Mouse (Mus musculus) small intestine, adult 2 months (tissue): ENCODE results near the gene Grasp.

Experiments
- CTCF ChIP-seq: fragments of 200-500 bp; IDR thresholded peaks from 2 replicates; pipeline ENCODE4 v1.5.1; 2012; ENCODE audit warnings: low read depth, mild to moderate bottlenecking, control low read depth, inconsistent platforms, low read length, moderate library complexity, mixed read lengths; ENCODE audit not compliant: insufficient replicate concordance, insufficient read length; ENCODE audit errors: extremely low read depth
- POLR2A ChIP-seq: fragments of 200-500 bp; IDR thresholded peaks from 2 replicates; pipeline ENCODE4 v1.6.1; 2012; ENCODE audit warnings: low read depth, mild to moderate bottlenecking, control low read depth, inconsistent platforms, low read length, moderate library complexity

DNA sequence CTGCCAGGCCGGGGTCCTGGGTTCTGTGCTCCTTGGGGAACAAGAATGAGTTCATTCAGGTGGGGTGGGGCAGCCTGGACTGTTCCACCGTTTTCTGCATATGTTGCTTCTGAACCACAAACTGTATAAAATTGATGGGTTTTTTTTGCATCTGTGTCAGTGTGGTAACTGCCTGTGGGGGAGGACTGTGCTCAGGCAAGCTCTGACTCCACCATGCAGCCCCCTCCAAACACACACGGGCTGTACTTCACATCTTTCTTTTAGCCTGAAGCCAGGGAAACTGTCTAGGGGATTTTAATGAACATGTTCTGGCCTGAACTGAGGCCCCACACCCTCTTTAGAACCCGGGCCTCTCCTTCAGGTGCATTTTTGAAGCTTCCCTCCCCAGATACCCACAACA, 8.6 kb downstream of the Grasp start:
- TF ChIP-seq CTCF (no peak), POLR2A (no peak)
